Mouse (Mus musculus): ENCODE measurements around the gene Fam20c.

The Fam20c gene

GRCm38 (mm10) chr5:138754303-138755120 lies at the start of gene Fam20c:
Gene Fam20c (plus strand): TSS chr5:138754514.
- peak; percentile 91 for DNase-seq (ENCODE audit: low spot score)

GRCm38 (mm10) chr5:138707367-138707766 lies 46.9 kb upstream of the Fam20c start:
- DNase-seq (ENCODE audit: low spot score), result no peak

DNA sequence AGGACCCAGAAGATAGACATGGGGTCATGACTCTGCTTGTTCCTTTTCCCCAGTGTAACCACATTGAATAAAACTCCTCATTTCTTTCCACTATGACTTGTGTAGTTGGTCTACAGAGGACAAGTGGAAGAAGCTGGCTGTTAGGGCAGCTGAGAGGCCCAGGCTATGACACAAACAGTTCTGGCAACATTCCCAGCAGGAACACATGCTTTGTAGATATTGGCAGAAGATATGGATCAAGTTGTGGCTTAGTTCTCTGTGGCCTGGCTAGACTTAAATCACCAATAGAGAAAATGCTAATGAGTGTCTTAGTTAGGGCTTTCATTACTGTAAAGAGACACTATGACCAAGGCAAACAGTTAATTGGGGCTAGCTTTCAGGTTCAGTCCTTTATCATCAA lies 45.7 kb upstream of the Fam20c start:
- DNase-seq (ENCODE audit: low spot score), result no peak

- no peak for DNase-seq (ENCODE audit: low spot score)
Measured at GRCm38 (mm10) chr5:138715561-138716095, 38.7 kb upstream of the Fam20c start.

DNA sequence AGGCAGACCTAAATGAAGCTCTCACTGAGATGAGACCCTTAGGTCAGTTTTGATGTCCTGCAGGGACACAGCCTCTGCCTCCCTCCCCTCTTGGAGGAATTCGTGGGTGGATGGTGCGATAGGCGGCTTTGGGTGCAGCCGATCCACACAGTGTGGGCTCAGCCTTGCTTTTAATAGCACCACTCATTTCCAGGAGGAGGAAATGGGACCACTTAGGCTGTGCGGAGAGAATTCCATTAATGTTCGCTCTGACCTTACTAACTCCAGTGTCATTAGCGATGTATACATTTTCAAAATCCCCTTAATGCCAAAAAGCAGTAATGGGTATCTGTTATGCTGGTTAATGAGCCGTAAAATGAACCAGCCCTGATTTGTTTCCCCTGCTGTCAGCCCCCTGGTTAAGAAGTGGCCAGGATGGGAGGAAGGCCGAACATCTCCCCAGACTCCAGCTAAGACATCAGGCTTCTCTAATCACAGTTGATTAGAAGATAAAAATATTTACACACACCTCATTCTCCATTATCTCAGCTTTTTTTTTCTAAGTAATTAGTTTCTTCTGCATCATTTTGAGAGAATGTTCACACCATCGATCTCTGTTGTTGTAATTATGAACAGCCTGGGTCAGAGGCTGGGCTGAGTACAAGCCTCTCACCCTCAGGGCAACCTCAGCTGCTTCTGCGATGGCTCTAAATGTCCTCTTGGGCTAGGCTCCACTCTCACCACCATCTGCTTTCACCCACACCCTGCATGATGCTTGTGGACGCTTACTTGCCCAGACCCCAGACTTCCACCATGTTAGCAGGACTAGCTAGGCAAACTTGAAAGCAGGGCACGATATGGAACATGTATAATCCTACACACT lies 33.8 kb upstream of the Fam20c start:
- DNase-seq (ENCODE audit: low spot score), result no peak

DNA sequence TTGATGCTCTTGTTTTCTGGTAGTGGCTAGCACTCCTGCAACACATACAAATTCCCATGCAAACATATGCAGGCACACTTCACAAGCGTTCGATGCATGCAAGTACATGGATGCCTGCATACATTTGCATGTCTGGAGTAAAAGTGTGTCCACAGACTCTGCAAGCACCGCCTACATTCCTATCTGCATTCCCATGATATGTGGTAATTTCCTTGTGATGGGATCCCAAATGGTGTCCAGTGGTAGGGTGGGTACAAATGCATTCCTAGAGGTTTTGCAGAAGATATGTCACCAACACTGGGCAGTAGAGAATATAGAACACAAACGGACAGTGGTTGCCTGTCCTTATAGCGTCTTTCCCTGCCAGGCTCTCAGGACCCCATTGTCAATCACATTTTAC lies 29.9 kb upstream of the Fam20c start:
- no peak for DNase-seq (ENCODE audit: low spot score)

DNA sequence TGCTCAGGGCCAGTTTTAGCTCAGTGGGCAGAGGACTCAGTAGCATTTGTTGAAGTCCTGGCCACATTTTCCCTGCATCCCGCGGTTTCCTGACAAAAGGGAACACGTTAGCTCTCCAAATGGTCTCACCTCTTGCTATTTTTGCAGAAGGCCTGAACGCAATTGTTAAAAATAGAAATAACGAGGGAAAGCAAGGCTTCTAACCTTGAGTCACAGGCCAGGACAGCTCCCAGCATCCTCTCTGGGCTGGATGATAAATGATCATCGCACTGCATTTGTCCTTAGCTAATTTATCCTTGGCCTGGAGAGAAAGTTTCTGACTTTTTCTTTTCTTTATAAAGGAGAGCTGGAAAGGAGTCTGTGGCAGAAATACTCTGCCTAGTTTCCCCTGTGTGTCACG lies 29.2 kb upstream of the Fam20c start:
- DNase-seq (ENCODE audit: low spot score), result no peak

GRCm38 (mm10) chr5:138730863-138731262 lies 23.5 kb upstream of the Fam20c start:
- no peak for DNase-seq (ENCODE audit: low spot score)

DNA sequence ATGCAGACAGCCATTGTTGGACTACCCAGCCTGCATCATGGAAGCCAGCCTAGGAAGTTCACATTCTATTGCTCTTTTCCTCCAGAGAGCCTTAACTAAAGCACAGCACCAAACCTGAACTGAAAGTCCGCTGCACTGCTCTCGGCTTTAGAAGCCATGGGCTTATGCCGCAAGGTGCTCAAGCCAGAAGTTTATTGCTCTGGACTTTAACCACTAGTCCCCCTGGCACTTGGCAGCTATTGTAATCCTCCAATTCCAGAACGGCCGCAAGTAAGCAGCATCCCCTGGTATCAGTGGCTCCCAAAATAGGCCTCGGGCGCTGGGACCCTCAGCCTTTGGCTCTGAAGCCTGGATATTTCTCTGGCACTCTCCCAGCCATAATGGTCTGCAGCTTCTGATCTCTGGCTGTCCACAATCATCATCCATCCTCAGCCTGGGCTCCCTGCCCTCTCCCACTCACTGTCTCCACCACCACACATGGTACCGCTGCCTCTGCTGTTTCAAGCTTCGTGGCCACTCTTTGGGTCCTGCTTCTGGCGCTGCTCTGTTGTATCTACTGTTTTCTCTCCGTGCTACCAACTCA lies 20.9 kb upstream of the Fam20c start:
- no peak for DNase-seq (ENCODE audit: low spot score)

- no peak for DNase-seq (ENCODE audit: low spot score)
Measured at GRCm38 (mm10) chr5:138734018-138734417, 20.3 kb upstream of the Fam20c start.

DNA sequence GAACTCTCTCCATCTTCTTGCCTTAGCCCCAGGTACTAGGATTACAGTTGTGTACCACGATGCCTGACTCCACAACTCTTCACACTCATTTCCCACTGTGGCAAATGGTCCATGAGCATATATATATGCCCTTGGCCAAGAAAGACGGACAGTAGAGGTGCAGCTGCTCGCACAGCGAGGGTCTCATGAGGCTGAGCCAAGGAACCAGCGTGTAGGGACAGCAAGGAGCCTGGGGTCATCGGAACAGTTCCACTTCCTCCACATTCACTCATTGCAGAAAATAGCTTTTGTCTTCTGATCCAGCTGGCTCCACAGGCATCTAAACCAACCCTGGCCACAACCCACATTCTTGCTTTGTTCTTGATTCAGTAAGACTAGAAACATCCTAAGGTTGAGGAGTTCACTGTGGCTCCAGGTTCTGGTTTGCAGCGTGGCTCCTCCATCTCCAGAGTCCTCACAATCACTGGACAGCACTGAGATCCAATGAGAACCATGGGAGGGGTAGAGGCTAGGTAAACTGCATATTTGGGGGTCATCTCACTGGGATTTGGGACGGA lies 19.0 kb upstream of the Fam20c start:
- DNase-seq (ENCODE audit: low spot score), result no peak

- DNase-seq (ENCODE audit: low spot score), result no peak
Measured at GRCm38 (mm10) chr5:138740150-138740549, 14.2 kb upstream of the Fam20c start.

DNA sequence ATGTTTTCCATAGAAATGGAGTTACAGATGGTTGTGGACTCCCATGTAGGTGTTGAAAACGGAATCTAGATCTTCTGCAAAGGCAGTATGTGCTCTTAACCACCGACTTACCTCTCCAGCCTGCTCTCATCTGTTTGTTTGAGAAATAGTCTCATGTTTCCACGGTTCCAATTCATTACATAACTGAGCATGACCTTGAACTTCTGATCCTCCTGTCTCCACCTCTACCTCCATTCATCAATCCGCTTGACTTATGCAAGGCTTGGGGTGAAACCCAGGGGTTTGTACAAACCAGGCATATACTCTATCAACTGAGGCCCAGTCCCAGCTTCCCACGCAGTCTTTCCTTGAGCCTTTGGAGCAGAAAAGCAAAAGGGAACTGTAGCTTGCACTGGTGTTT lies 12.8 kb upstream of the Fam20c start:
- no peak for DNase-seq (ENCODE audit: low spot score)

DNA sequence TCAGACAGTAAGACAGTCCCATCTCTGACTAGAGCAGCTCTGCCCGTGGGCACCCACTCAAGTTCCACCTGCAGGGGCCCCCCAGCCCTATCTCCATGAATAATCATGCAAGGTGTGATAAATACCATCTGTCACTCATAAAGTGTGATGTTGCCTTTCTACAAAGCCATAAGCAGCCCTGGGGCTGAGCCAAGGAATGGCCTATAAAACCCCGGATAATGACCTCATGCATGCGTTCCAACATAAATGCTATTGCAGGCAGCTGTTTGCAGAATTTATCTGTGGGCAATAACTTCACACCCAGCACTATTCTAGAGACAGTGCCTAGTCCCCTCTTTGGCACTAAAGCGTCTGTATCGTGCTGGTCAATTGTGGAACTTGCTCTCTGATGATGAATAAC lies 12.0 kb upstream of the Fam20c start:
- no peak for DNase-seq (ENCODE audit: low spot score)

- no peak for DNase-seq (ENCODE audit: low spot score)
Measured at GRCm38 (mm10) chr5:138743631-138744030, 10.7 kb upstream of the Fam20c start.

DNA sequence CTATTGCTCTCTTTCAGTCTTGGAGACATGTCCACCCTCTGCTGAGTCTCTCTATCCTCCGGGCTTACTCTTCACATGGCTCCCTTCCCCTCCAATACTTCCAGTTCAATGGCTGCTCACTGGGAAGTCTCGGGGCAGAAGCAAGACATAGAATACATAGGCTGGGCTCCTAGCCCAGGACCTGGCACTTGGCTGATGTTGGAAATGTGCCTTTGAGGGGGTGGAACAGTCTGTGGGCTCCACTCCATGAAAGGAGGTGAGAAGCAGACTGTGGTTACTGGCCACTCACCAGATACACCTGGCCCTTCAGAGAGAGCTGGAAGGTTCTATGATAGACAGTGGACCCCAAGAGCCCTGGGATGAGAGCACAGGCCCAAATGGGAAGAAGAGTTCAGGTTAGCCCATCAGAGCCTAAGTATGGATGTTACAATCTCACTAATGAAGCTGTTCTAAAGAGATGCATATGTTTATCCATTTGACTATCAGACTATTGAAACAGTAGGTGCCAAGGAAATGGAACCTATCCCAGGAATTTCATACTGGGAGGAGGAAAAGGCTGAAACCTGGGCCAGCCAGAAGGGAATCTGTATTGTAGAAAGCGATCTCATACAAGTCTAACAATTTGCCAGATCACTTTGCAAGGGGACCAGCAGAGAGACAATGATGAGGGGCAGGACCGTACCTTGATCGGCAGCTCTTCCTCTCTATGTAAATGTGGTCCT lies 8.8 kb upstream of the Fam20c start:
- DNase-seq (ENCODE audit: low spot score), result no peak

GRCm38 (mm10) chr5:138753269-138753668 lies 1.0 kb upstream of the Fam20c start:
- no peak for DNase-seq (ENCODE audit: low spot score)

- DNase-seq (ENCODE audit: low spot score), result peak; percentile 14
Measured at GRCm38 (mm10) chr5:138753946-138754302, 390 bp upstream of the Fam20c start.

GRCm38 (mm10) chr5:138755121-138755452 lies 773 bp downstream of the Fam20c start:
- no peak for DNase-seq (ENCODE audit: low spot score)

DNA sequence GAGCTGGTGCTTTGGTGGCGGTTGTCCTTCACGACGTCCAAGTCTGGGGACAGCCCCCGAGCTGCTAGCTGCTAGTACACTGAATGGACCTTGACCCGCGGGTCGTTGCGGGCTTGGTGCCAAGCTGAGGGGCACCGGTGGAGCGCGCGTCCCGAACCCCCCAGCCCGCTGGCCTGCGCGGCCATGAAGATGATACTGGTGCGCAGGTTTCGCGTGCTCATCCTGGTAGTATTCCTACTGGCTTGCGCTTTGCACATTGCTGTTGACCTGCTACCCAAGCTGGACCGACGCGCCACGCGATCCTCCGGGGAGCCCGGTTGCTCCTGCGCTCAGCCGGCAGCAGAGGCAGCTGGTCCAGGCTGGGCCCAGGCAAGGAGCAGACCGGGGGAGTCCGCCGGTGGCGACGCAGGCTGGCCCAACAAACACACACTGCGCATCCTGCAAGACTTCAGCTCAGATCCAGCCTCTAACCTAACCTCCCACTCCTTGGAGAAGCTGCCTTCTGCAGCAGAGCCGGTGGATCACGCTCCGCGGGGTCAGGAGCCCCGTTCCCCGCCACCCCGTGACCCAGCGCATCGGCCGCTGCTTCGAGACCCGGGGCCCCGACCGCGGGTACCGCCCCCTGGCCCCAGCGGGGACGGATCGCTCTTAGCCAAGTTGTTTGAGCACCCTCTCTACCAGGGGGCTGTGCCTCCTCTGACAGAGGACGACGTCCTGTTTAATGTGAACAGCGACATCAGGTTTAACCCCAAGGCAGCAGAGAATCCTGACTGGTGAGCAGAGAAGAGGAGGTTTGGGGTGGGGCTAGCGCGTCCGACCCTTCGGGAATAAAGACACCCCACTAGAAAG lies 1.4 kb downstream of the Fam20c start:
- DNase-seq (ENCODE audit: low spot score), result peak; percentile 45

Data from ovary, postnatal 36 days (tissue).